Mouse (Mus musculus) 3134 (cell line): ENCODE data around the gene Lrrc43.

Experiments used
- DNase-seq: peaks from one replicate; pipeline ENCODE4 v3.0.0-alpha.2; 2011; ENCODE audit warnings: low spot score; ENCODE audit not compliant: insufficient read length; ENCODE audit errors: extremely low read depth

Gene Lrrc43

GRCm38 (mm10) chr5:123514871-123515270 is 25.8 kb downstream of the Lrrc43 start:
- no peak for DNase-seq

- no peak for DNase-seq
These were observed 31.6 kb downstream of the Lrrc43 start for GRCm38 (mm10) chr5:123520666-123521065.

- no peak for DNase-seq
These were observed 32.5 kb downstream of the Lrrc43 start for GRCm38 (mm10) chr5:123521621-123522020.

GRCm38 (mm10) chr5:123522166-123522565 is 33.1 kb downstream of the Lrrc43 start:
- DNase-seq, result no peak

GRCm38 (mm10) chr5:123523692-123524392 is 34.7 kb downstream of the Lrrc43 start, which contains the start of gene Diablo:
Gene Diablo, minus strand, starts transcription at chr5:123524176.
- DNase-seq, result peak; percentile 97

- no peak for DNase-seq
These were observed 35.3 kb downstream of the Lrrc43 start for GRCm38 (mm10) chr5:123524393-123524750.

- no peak for DNase-seq
These were observed 36.2 kb downstream of the Lrrc43 start, which contains the start of gene Gm49027 for GRCm38 (mm10) chr5:123525281-123525680. Gene Gm49027, minus strand, starts transcription at chr5:123525488.

- DNase-seq, result no peak
These were observed 36.9 kb downstream of the Lrrc43 start for GRCm38 (mm10) chr5:123525916-123526495.

GRCm38 (mm10) chr5:123528641-123529040 is 39.5 kb downstream of the Lrrc43 start:
- DNase-seq, result no peak

GRCm38 (mm10) chr5:123530056-123530455 is 41.0 kb downstream of the Lrrc43 start:
- DNase-seq, result no peak

GRCm38 (mm10) chr5:123533801-123534200 is 44.7 kb downstream of the Lrrc43 start:
- DNase-seq, result no peak

- DNase-seq, result no peak
These were observed 66.6 kb downstream of the Lrrc43 start for GRCm38 (mm10) chr5:123555693-123556092.

- DNase-seq, result no peak
These were observed 67.3 kb downstream of the Lrrc43 start for GRCm38 (mm10) chr5:123556451-123556850.
